Mouse (Mus musculus) CH12.LX (cell line): ENCODE measurements at regions not wholly inside any gene's neighbourhood (a gene's known extent, or its start where the extent isn't known, plus 50 kb on each side); places are given as distances from the start of the nearest gene placed in this dataset.

Source experiments
- POLR2A ChIP-seq: IDR thresholded peaks from 2 replicates; pipeline ENCODE4 v1.6.1; 2011; ENCODE audit warnings: low read depth, mild to moderate bottlenecking, improper control_type of control experiment, low read length
- ZKSCAN1 ChIP-seq: IDR thresholded peaks from 2 replicates; pipeline ENCODE4 v1.6.1; 2012; ENCODE audit warnings: low read depth, inconsistent platforms, low read length, improper control_type of control experiment, borderline replicate concordance

GRCm38 (mm10) chr9:30278231-30278630 is 148.7 kb upstream of the Snx19 start:
- TF ChIP-seq ZKSCAN1: no peak
- TF ChIP-seq POLR2A: no peak
